Mouse (Mus musculus): ENCODE data around the gene Caly.

- no peak for TF ChIP-seq GATA1 (IDR thresholded peaks at IDR 0.05; ENCODE audit: borderline replicate concordance, low read length)
- TF ChIP-seq FLI1 (IDR thresholded peaks at IDR 0.05; ENCODE audit: low read length): no peak
These were observed 34.1 kb upstream of the Caly start, which contains the start of gene Echs1 for GRCm38 (mm10) chr7:140116329-140117054.
